Mouse (Mus musculus) forebrain, embryonic 16.5 days (tissue): Measurements from ENCODE around the gene Slc12a3. TPM values are rescaled to one million over a fixed set of nuclear protein-coding genes. Genes with fewer than 3 reads are reported as not detected.
A peak's percentile ranks its signal among the peaks of the same experiment; 100 is the strongest.

Source experiments
- ATAC-seq: fragments of 200-750 bp; cut with Nextera tagmentation; 2 replicates; pipeline ENCODE4 v1.8.0; 2017; ENCODE audit warnings: mild to moderate bottlenecking, moderate library complexity
- H3K27ac ChIP-seq: fragments of 300-500 bp; sonication (generic); 2 replicates; pipeline ENCODE4 v1.5.1; 2014; ENCODE audit warnings: low read length, control low read depth
- H3K27me3 ChIP-seq: fragments of 300-500 bp; sonication (generic); replicated peaks from 2 replicates; pipeline ENCODE4 v1.6.1; 2014; ENCODE audit warnings: low read length; ENCODE audit not compliant: control insufficient read depth, insufficient read depth
- H3K36me3 ChIP-seq: fragments of 300-500 bp; sonication (generic); 2 replicates; pipeline ENCODE4 v1.6.1; 2014; ENCODE audit not compliant: control insufficient read depth, insufficient read depth
- H3K4me1 ChIP-seq: fragments of 300-500 bp; sonication (generic); replicated peaks from 2 replicates; pipeline ENCODE4 v1.6.1; 2014; ENCODE audit warnings: low read length; ENCODE audit not compliant: control insufficient read depth, insufficient read depth
- H3K4me2 ChIP-seq: fragments of 300-500 bp; sonication (generic); 2 replicates; pipeline ENCODE4 v1.6.1; 2014; ENCODE audit warnings: mild to moderate bottlenecking, low read length, control low read depth
- H3K4me3 ChIP-seq: fragments of 300-500 bp; sonication (generic); replicated peaks from 2 replicates; pipeline ENCODE4 v1.5.1; 2014; ENCODE audit warnings: mild to moderate bottlenecking, low read length, control low read depth
- H3K9ac ChIP-seq: fragments of 300-500 bp; sonication (generic); replicated peaks from 2 replicates; pipeline ENCODE4 v1.6.1; 2014; ENCODE audit warnings: low read depth, low read length, control low read depth
- H3K9me3 ChIP-seq: fragments of 300-500 bp; sonication (generic); 2 replicates; pipeline ENCODE4 v1.6.1; 2016; ENCODE audit warnings: low read length; ENCODE audit not compliant: control insufficient read depth
- WGBS: fragments of 180-500 bp; shearing (Covaris S2); extraction: QIAGEN DNeasy Blood & Tissue Kit; methylation state at CpG from one replicate; pipeline ENCODE4 v1.1.7; 2014; 5-methylcytosine and 5-hydroxymethylcytosine counted together
- polyA plus RNA-seq: library from polyadenylated mRNA; unstranded; fragments of >200 nt; fragmentation: Nextera tagmentation; extraction: Ambion mirVana; gene quantifications from 2 replicates; pipeline ENCODE4 v1.2.1, GENCODE M21; 2015

Slc12a3 gene
- polyA plus RNA-seq, 1 experiment from 2014 or later = 0.10 TPM

DNA sequence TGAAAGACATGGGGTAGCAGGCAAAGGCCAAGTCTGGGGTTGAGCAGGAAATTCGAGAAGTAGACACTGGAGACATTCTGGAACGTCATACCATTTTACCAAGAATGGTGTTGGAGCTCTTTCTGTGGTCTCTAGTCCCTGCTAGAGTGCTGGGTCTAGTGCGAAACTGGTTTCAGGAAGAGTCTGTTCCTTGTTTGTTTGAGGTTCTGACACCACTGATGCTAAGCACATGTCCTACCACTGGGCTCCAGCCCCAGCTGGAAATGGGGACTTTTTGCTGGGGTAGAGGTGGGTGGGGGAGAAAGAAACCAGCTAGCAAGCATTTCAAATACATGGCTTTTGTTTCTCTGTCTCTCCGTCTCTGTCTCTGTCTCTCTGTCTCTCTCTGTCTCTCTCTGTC is 48.0 kb downstream of the Slc12a3 start:
- Histone ChIP-seq H3K9me3 (no peaks in the 10 kb centered on the region), H3K36me3 (no peaks in the 10 kb centered on the region), H3K4me2 (no peak overlapping the region), H3K4me1 (no peaks in the 10 kb centered on the region), H3K27me3 (no peaks in the 10 kb centered on the region), H3K27ac (no peak overlapping the region), H3K4me3 (no peak overlapping the region), H3K9ac (no peak overlapping the region)
- WGBS = 90% methylated on average over 4 of the region's 4 CpGs
- no peak for ATAC-seq

DNA sequence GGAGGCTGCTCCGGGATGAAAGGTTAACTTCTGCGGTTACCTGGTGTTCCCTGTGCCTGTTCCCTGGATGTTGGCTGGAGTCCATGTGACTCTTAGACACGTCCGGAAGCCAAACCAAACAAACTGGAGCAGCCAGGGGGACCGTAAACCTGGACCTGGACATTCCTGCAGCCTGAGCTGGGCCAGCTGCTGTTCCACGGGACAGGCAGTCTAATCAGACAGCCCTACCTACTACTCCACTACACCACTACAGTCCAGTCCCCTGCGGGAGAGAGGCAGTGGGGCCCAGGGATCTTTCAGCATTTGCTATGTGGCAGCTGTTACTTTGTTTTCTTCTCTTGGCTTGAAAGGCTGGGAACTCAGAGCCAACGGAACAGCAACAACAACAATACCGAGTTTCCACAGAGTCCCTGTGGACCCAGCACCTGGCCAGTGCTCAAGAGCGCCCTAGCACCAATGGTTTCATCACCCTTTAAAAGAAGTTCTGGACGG is 48.8 kb downstream of the Slc12a3 start:
- Histone ChIP-seq H3K9me3 (no peaks in the 10 kb centered on the region), H3K27ac (no peak overlapping the region), H3K4me2 (no peak overlapping the region), H3K9ac (no peak overlapping the region), H3K4me3 (no peak overlapping the region), H3K27me3 (no peaks in the 10 kb centered on the region), H3K4me1 (no peaks in the 10 kb centered on the region), H3K36me3 (no peaks in the 10 kb centered on the region)
- ATAC-seq = no peak
- 71% methylated on average over 11 of the region's 11 CpGs for WGBS

DNA sequence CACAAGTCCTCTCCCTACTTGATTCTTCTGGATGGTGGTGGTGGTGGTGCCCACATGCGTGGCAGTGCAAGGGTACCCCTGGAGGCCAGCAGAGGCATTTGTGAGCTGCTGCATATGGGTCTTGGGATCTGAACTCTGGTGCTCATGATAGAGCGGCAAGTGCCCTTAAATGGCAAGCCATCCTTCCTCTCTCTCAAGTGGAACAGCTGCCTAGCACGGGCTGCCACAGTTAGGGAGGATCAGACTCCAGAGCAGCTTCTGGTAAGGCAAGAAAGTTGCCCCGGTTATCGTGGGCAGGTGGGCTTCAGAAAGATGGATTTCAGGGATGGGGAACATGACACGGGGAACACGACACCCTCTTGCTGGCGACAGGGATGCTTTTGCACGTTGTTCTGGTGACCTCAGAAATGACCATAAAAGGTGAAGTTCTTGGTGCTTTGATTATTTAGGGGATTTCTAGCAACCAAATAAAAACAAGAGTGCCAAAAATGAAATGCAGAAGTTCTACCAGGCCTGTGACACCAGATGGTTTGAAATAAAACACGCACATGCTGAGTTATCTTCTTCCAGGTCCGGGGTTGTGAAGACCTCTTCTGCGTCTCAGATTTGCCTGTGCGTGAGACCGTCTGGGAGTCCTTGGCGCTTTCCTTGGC is 49.9 kb downstream of the Slc12a3 start:
- ATAC-seq = no peak
- H3K4me3 ChIP-seq = no peak overlapping the region
- WGBS = 89% methylated on average over 15 of the region's 15 CpGs

DNA sequence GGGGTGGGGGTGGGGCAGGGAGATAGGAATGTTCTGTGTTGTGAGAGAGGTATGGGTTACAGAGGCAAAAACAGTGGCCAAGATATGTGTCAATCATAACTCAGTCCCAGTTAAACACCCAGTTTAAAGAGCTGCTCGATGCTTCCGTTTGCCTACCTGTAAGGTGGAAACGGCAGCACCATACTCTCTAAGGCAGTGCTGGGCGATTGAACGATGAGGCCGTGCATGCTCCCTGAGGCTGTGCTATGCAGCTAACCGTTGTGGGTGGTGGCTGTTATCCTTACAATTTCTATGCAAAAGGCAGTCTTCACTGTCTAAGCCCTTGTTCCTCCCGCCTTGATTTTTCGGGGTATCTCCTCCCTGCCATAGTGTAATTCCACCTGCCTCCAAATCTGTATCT is 50.7 kb downstream of the Slc12a3 start:
- 91% methylated on average over 9 of the region's 9 CpGs for WGBS

More for the DNA sequence above, 49.9 kb downstream of the Slc12a3 start:
- Histone ChIP-seq H3K27me3 (no peaks in the 10 kb centered on the region), H3K9me3 (no peaks in the 10 kb centered on the region), H3K36me3 (no peaks in the 10 kb centered on the region), H3K4me2 (no peak overlapping the region), H3K27ac (no peak overlapping the region), H3K4me1 (no peaks in the 10 kb centered on the region), H3K9ac (no peak overlapping the region)

GRCm38 (mm10) chr8:94384166-94384565 is 55.2 kb downstream of the Slc12a3 start:
- no peak overlapping the region for H3K4me3 ChIP-seq
- no peak overlapping the region for H3K4me2 ChIP-seq
- no peaks in the 10 kb centered on the region for H3K9me3 ChIP-seq
- ATAC-seq = no peak
- H3K4me1 ChIP-seq = peaks cover 19% of the 10 kb centered on the region
- 87% methylated on average over 7 of the region's 7 CpGs for WGBS
- no peak overlapping the region for H3K27ac ChIP-seq
- H3K9ac ChIP-seq = no peak overlapping the region
- H3K36me3 ChIP-seq = no peaks in the 10 kb centered on the region
- H3K27me3 ChIP-seq = no peaks in the 10 kb centered on the region

More for the DNA sequence above, 50.7 kb downstream of the Slc12a3 start:
- Histone ChIP-seq H3K27me3 (no peaks in the 10 kb centered on the region), H3K9ac (no peak overlapping the region), H3K27ac (no peak overlapping the region), H3K4me2 (no peak overlapping the region), H3K4me3 (no peak overlapping the region), H3K36me3 (no peaks in the 10 kb centered on the region), H3K9me3 (no peaks in the 10 kb centered on the region), H3K4me1 (no peaks in the 10 kb centered on the region)
- no peak for ATAC-seq

- Histone ChIP-seq H3K4me2 (peak overlapping the region; percentile 74), H3K4me3 (peak overlapping the region; percentile 71), H3K27me3 (no peaks in the 10 kb centered on the region), H3K9me3 (no peaks in the 10 kb centered on the region), H3K36me3 (peaks cover 12% of the 10 kb centered on the region), H3K9ac (peak overlapping the region; percentile 94), H3K4me1 (peaks cover 19% of the 10 kb centered on the region), H3K27ac (peak overlapping the region; percentile 92)
- ATAC-seq = peak; percentile 23; the same call in 1 of the 2 replicates
- WGBS = 22% methylated on average over 20 of the region's 20 CpGs
These were observed 56.7 kb downstream of the Slc12a3 start for GRCm38 (mm10) chr8:94385506-94386213.

- H3K27ac ChIP-seq = peak within 1 kb of the TSS; percentile 92
- peak within 1 kb of the TSS; percentile 71 for H3K4me3 ChIP-seq
- H3K9ac ChIP-seq = peak within 1 kb of the TSS; percentile 94
- peak; percentile 100 for ATAC-seq
- H3K4me2 ChIP-seq = peak within 1 kb of the TSS; percentile 76
- no peaks in the 10 kb centered on the region for H3K27me3 ChIP-seq
- H3K4me1 ChIP-seq = peaks cover 19% of the 10 kb centered on the region
- no peaks in the 10 kb centered on the region for H3K9me3 ChIP-seq
- WGBS = under 1% methylated on average over 65 of the region's 65 CpGs
- peaks cover 19% of the 10 kb centered on the region for H3K36me3 ChIP-seq
These were observed 57.4 kb downstream of the Slc12a3 start, which contains the start of gene Herpud1 for GRCm38 (mm10) chr8:94386214-94387026. Herpud1 (plus strand) TSS chr8:94386438.

GRCm38 (mm10) chr8:94387027-94387684 is 58.2 kb downstream of the Slc12a3 start:
- 0% methylated on average over 25 of the region's 25 CpGs for WGBS
- no peaks in the 10 kb centered on the region for H3K9me3 ChIP-seq
- H3K4me2 ChIP-seq = peak overlapping the region; percentile 76
- H3K4me1 ChIP-seq = peaks cover 19% of the 10 kb centered on the region
- H3K27me3 ChIP-seq = no peaks in the 10 kb centered on the region
- no peak for ATAC-seq
- peak overlapping the region; percentile 71 for H3K4me3 ChIP-seq
- peak overlapping the region; percentile 94 for H3K9ac ChIP-seq
- H3K36me3 ChIP-seq = peaks cover 27% of the 10 kb centered on the region
- no peak overlapping the region for H3K27ac ChIP-seq
